Mouse (Mus musculus) liver, embryonic 14.5 days (tissue): ENCODE results near the gene Cdc42ep5.

Experiments
- CTCF ChIP-seq: IDR thresholded peaks from 2 replicates; pipeline ENCODE4 v1.5.1; 2016; ENCODE audit warnings: antibody characterized with exemption, low read depth, control low read depth
- EP300 ChIP-seq: IDR thresholded peaks from 2 replicates; pipeline ENCODE4 v1.6.1; 2016; ENCODE audit warnings: antibody characterized with exemption, low read depth

DNA sequence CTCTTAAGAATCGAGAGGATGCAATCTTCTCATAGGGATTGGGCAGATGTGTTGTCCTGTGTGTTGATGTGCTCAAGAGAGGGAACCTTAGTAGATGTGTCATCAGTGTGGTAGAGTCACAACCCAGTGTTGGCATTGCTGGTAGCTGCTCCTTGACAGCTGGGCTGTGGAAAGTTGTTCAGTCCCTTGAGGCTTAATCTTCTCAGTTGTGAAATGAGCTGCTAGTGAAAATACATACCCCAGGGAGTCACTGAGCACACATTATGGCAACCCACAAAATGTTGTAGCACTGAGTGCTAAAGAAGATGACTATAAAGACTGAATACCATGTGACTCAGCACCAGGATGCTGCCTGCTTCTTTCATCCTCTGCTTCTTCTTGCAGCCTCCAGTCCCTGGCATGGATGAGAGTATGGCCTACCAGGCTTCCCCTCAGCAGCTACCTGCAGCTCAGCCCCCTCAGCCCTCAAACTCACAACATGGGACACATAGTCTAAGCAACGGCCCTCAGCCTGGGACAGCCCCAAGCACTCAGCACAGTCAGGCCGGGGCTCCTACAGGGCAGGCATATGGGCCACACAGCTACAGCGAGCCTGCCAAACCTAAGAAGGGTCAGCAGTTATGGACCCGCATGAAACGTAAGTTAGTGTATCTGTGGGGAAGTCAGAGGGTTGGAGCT lies 22.9 kb downstream of the Cdc42ep5 start:
- TF ChIP-seq CTCF (no peak), EP300 (no peak)
